Mouse (Mus musculus): ENCODE data around the gene Sbsn. TPM values are rescaled to one million over a fixed set of nuclear protein-coding genes. Genes with fewer than 3 reads are reported as not detected.

The Sbsn gene
- polyA plus RNA-seq, 2 experiments from 2014 or later = 2.4 to 3.6 TPM

Other genes with a start within 250 kb of the Sbsn start
- under 1 TPM; 0.46 to 0.67 TPM for gene Arhgap33, start 216.4 kb upstream of the Sbsn start, polyA plus RNA-seq (2017; shearing (Covaris generic))
- gene Hspb6, start 199.3 kb upstream of the Sbsn start, polyA plus RNA-seq (2017; shearing (Covaris generic)) = 1 to 10 TPM; 1.0 to 3.1 TPM
- gene Proser3, start 199.2 kb upstream of the Sbsn start, polyA plus RNA-seq (2017; shearing (Covaris generic)) = 1 to 10 TPM; 5.2 to 6.2 TPM
- gene Lin37, start 191.6 kb upstream of the Sbsn start, polyA plus RNA-seq (2017; shearing (Covaris generic)) = 100 to 1,000 TPM; 101 to 104 TPM
- 10 to 100 TPM; 46.5 to 62.1 TPM for gene U2af1l4, start 188.2 kb upstream of the Sbsn start, polyA plus RNA-seq (2017; shearing (Covaris generic))
- 100 to 1,000 TPM in 1 of 2 experiments, 10 to 100 TPM in 1; 85.4 to 105 TPM for gene Gm49396, start 188.1 kb upstream of the Sbsn start, polyA plus RNA-seq (2017; shearing (Covaris generic))
- gene Psenen, start 187.8 kb upstream of the Sbsn start, polyA plus RNA-seq (2017; shearing (Covaris generic)) = 100 to 1,000 TPM; 314 to 323 TPM
- 100 to 1,000 TPM; 210 to 244 TPM for gene Igflr1, start 186.0 kb upstream of the Sbsn start, polyA plus RNA-seq (2017; shearing (Covaris generic))
- gene Kmt2b, start 162.7 kb upstream of the Sbsn start, polyA plus RNA-seq (2017; shearing (Covaris generic)) = 10 to 100 TPM; 16.4 to 21.6 TPM
- gene Zbtb32, start 152.6 kb upstream of the Sbsn start, polyA plus RNA-seq (2017; shearing (Covaris generic)) = 10 to 100 TPM in 1 of 2 experiments, 1 to 10 TPM in 1; 8.1 to 18.0 TPM
- under 1 TPM; 0.38 to 0.60 TPM for gene Upk1a, start 138.6 kb upstream of the Sbsn start, polyA plus RNA-seq (2017; shearing (Covaris generic))
- 100 to 1,000 TPM; 333 to 643 TPM for gene Cox6b1, start 125.3 kb upstream of the Sbsn start, polyA plus RNA-seq (2017; shearing (Covaris generic))
- not detected for gene Etv2, start 115.6 kb upstream of the Sbsn start, polyA plus RNA-seq (2017; shearing (Covaris generic))
- gene Rbm42, start 101.2 kb upstream of the Sbsn start, polyA plus RNA-seq (2017; shearing (Covaris generic)) = 10 to 100 TPM; 14.4 to 25.1 TPM
- gene Haus5, start 86.5 kb upstream of the Sbsn start, polyA plus RNA-seq (2017; shearing (Covaris generic)) = 10 to 100 TPM; 21.3 to 44.0 TPM
- not detected for gene Pmis2, start 79.9 kb upstream of the Sbsn start, polyA plus RNA-seq (2017; shearing (Covaris generic))
- gene 2200002J24Rik, start 52.5 kb upstream of the Sbsn start, polyA plus RNA-seq (2017; shearing (Covaris generic)) = not detected
- not detected for gene Atp4a, start 39.3 kb upstream of the Sbsn start, polyA plus RNA-seq (2017; shearing (Covaris generic))
- gene Tmem147, start 21.9 kb upstream of the Sbsn start, polyA plus RNA-seq (2017; shearing (Covaris generic)) = 10 to 100 TPM; 60.5 to 65.0 TPM
- not detected for gene Gapdhs, start 7.8 kb upstream of the Sbsn start, polyA plus RNA-seq (2017; shearing (Covaris generic))
- under 1 TPM in 1 of 2 experiments, not detected in 1; 0.16 TPM for gene Dmkn, start 12.3 kb downstream of the Sbsn start, polyA plus RNA-seq (2017; shearing (Covaris generic))
- gene Krtdap, start 36.4 kb downstream of the Sbsn start, polyA plus RNA-seq (2017; shearing (Covaris generic)) = not detected
- 1 to 10 TPM in 1 of 2 experiments, under 1 TPM in 1; 0.70 to 1.4 TPM for gene Ffar2, start 72.3 kb downstream of the Sbsn start, polyA plus RNA-seq (2017; shearing (Covaris generic))
- gene Ffar3, start 104.7 kb downstream of the Sbsn start, polyA plus RNA-seq (2017; shearing (Covaris generic)) = not detected
- gene Ffar1, start 110.1 kb downstream of the Sbsn start, polyA plus RNA-seq (2017; shearing (Covaris generic)) = under 1 TPM in 1 of 2 experiments, not detected in 1; 0.14 TPM
- gene Cd22, start 128.9 kb downstream of the Sbsn start, polyA plus RNA-seq (2017; shearing (Covaris generic)) = 10 to 100 TPM in 1 of 2 experiments, 1 to 10 TPM in 1; 4.2 to 20.3 TPM
- gene Mag, start 163.4 kb downstream of the Sbsn start, polyA plus RNA-seq (2017; shearing (Covaris generic)) = not detected
- not detected for gene Hamp2, start 173.2 kb downstream of the Sbsn start, polyA plus RNA-seq (2017; shearing (Covaris generic))
- gene Hamp, start 192.6 kb downstream of the Sbsn start, polyA plus RNA-seq (2017; shearing (Covaris generic)) = not detected
- 10 to 100 TPM; 11.0 to 16.0 TPM for gene Usf2, start 205.3 kb downstream of the Sbsn start, polyA plus RNA-seq (2017; shearing (Covaris generic))
- 1 to 10 TPM; 1.8 to 2.6 TPM for gene Lsr, start 222.0 kb downstream of the Sbsn start, polyA plus RNA-seq (2017; shearing (Covaris generic))
- 1 to 10 TPM; 1.2 to 1.5 TPM for gene Fam187b, start 222.3 kb downstream of the Sbsn start, polyA plus RNA-seq (2017; shearing (Covaris generic))

Measured in CD4-positive, CD25-positive, alpha-beta regulatory T cell, adult 4 months (primary cell).